Mouse (Mus musculus) ES-CJ7 (cell line): Measurements from ENCODE around the gene Angptl6.

Experiments
- DNase-seq: peaks from one replicate; pipeline ENCODE4 v3.0.0; 2011; ENCODE audit warnings: low read depth, low spot score

Angptl6 gene

GRCm38 (mm10) chr9:20837184-20837947 is 42.2 kb downstream of the Angptl6 start:
- DNase-seq = no peak

GRCm38 (mm10) chr9:20835431-20835954 is 44.0 kb downstream of the Angptl6 start:
- peak; percentile 68 for DNase-seq

- no peak for DNase-seq
Measured at GRCm38 (mm10) chr9:20834881-20835280, 44.6 kb downstream of the Angptl6 start.

GRCm38 (mm10) chr9:20830901-20831643 is 48.5 kb downstream of the Angptl6 start:
- DNase-seq = peak; percentile 88

- no peak for DNase-seq
Measured at GRCm38 (mm10) chr9:20828127-20828526, 51.4 kb downstream of the Angptl6 start.

GRCm38 (mm10) chr9:20825781-20826180 is 53.7 kb downstream of the Angptl6 start:
- DNase-seq = no peak
